Mouse (Mus musculus) ES-Bruce4 (cell line): ENCODE measurements at regions not wholly inside any gene's neighbourhood (a gene's known extent, or its start where the extent isn't known, plus 50 kb on each side); places are given as distances from the start of the nearest gene placed in this dataset.

Experiments used
- H3K27ac ChIP-seq: 2 replicates; pipeline ENCODE4 v1.5.1; 2012; ENCODE audit warnings: low read length, inconsistent platforms; ENCODE audit not compliant: insufficient read depth
- H3K27me3 ChIP-seq: 2 replicates; pipeline ENCODE4 v1.6.1; 2012; ENCODE audit warnings: mild to moderate bottlenecking, low read length, inconsistent platforms; ENCODE audit not compliant: control insufficient read depth, poor library complexity, insufficient read depth, severe bottlenecking
- H3K36me3 ChIP-seq: 2 replicates; pipeline ENCODE4 v1.6.1; 2012; ENCODE audit warnings: inconsistent platforms, mild to moderate bottlenecking, low read length, moderate library complexity; ENCODE audit not compliant: control insufficient read depth, poor library complexity, insufficient read depth, severe bottlenecking
- H3K4me1 ChIP-seq: one replicate; pipeline ENCODE4 v1.8.1; 2011; ENCODE audit warnings: low read length; ENCODE audit not compliant: control insufficient read depth, insufficient read depth
- H3K4me3 ChIP-seq: 2 replicates; pipeline ENCODE4 v1.5.1; 2011; ENCODE audit warnings: low read depth, mild to moderate bottlenecking, low read length
- H3K9ac ChIP-seq: 2 replicates; pipeline ENCODE4 v1.6.1; 2012; ENCODE audit warnings: low read depth, mild to moderate bottlenecking, inconsistent platforms; ENCODE audit not compliant: poor library complexity, severe bottlenecking
- H3K9me3 ChIP-seq: replicated peaks from 2 replicates; pipeline ENCODE4 v1.6.1; 2012; ENCODE audit warnings: mild to moderate bottlenecking, low read length, inconsistent platforms; ENCODE audit not compliant: control insufficient read depth, poor library complexity, insufficient read depth, severe bottlenecking
- CTCF ChIP-seq: IDR thresholded peaks from one replicate; pipeline ENCODE4 v1.8.1; 2011; ENCODE audit warnings: low read depth, low read length
- EP300 ChIP-seq: IDR thresholded peaks from 2 replicates; pipeline ENCODE4 v1.6.1; 2011; ENCODE audit warnings: low read depth, low read length; ENCODE audit not compliant: insufficient read depth
- POLR2A ChIP-seq: IDR thresholded peaks from one replicate; pipeline ENCODE4 v1.8.1; 2011; ENCODE audit warnings: low read length; ENCODE audit not compliant: insufficient read depth

- Histone ChIP-seq H3K4me1 (peaks cover 10% of the 10 kb centered on the region), H3K9ac (no peak overlapping the region), H3K27ac (peak overlapping the region; percentile 86), H3K27me3 (no peaks in the 10 kb centered on the region), H3K36me3 (no peaks in the 10 kb centered on the region), H3K4me3 (no peak overlapping the region), H3K9me3 (no peaks in the 10 kb centered on the region)
- TF ChIP-seq POLR2A (no peak), EP300 (peak; percentile 37; the same call in 1 of the 2 replicates), CTCF (no peak)
Observed at GRCm38 (mm10) chr1:59426346-59427203, 55.6 kb upstream of the Fzd7 start.

- no peaks in the 10 kb centered on the region for H3K9me3 ChIP-seq
- no peaks in the 10 kb centered on the region for H3K36me3 ChIP-seq
- peaks cover 8% of the 10 kb centered on the region for H3K4me1 ChIP-seq
- no peak for TF ChIP-seq EP300
- TF ChIP-seq CTCF = peak; percentile 40
- TF ChIP-seq POLR2A = no peak
- H3K9ac ChIP-seq = no peak overlapping the region
- H3K27ac ChIP-seq = peak overlapping the region; percentile 53
- H3K4me3 ChIP-seq = no peak overlapping the region
- H3K27me3 ChIP-seq = no peaks in the 10 kb centered on the region
Observed at GRCm38 (mm10) chr1:59427204-59427557, 55.0 kb upstream of the Fzd7 start.

- no peak overlapping the region for H3K4me3 ChIP-seq
- H3K36me3 ChIP-seq = no peaks in the 10 kb centered on the region
- H3K9ac ChIP-seq = no peak overlapping the region
- peaks cover 8% of the 10 kb centered on the region for H3K4me1 ChIP-seq
- no peaks in the 10 kb centered on the region for H3K27me3 ChIP-seq
- no peaks in the 10 kb centered on the region for H3K9me3 ChIP-seq
- TF ChIP-seq EP300 (no peak), POLR2A (no peak), CTCF (no peak)
- no peak overlapping the region for H3K27ac ChIP-seq
Observed at GRCm38 (mm10) chr1:59429289-59429688, 52.9 kb upstream of the Fzd7 start.

GRCm38 (mm10) chr1:59430234-59430633 lies 52.0 kb upstream of the Fzd7 start:
- Histone ChIP-seq H3K4me3 (no peak overlapping the region), H3K9ac (no peak overlapping the region), H3K27me3 (no peaks in the 10 kb centered on the region), H3K27ac (no peak overlapping the region), H3K9me3 (no peaks in the 10 kb centered on the region), H3K36me3 (no peaks in the 10 kb centered on the region), H3K4me1 (peaks cover 6% of the 10 kb centered on the region)
- TF ChIP-seq CTCF (no peak), EP300 (no peak), POLR2A (no peak)

GRCm38 (mm10) chr1:59430886-59431486 lies 51.2 kb upstream of the Fzd7 start:
- H3K9ac ChIP-seq = no peak overlapping the region
- H3K36me3 ChIP-seq = no peaks in the 10 kb centered on the region
- no peak for TF ChIP-seq POLR2A
- no peak for TF ChIP-seq CTCF
- TF ChIP-seq EP300 = no peak
- H3K9me3 ChIP-seq = no peaks in the 10 kb centered on the region
- H3K4me3 ChIP-seq = no peak overlapping the region
- H3K27me3 ChIP-seq = no peaks in the 10 kb centered on the region
- H3K27ac ChIP-seq = 0 out of 2 replicates have a peak overlapping the region, but pooled peaks have one; percentile 6
- H3K4me1 ChIP-seq = peaks cover 6% of the 10 kb centered on the region
